18 mouse cellular contexts compared by ENCODE assay signal in the genomic region with DNA sequence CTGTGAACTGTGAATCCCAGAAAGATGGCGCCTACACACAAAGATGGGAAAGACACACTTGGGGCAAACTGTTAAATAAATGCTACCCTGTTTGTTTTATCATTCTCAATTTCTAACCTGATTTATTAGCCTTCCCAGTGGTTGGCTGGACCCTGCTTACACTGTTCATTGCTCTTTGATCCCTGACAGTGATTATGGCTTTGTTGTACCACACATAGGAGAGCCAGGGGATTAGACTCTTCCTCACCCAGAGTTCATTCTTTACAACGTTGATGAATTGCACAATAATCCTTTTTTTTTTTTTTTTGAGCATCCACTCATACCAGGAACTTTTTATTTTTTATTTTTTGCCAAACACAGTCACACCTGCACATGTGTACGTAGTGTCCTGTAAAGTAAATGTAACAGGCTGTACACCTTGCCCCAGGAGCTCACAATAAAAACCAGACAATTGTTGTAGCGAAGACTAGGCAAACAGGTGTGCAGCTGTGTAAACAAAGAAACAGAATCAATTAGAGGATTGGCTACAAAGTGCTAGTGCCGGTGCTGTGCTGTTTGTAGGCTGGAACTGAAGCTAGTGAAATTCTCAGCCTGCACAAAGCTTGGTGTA.
DNase-seq lines count a peak whose midpoint lies in the region; ATAC-seq and TF ChIP-seq lines count a peak whose summit lies in the region.
"Had no signal": no experiment of that assay in that cellular context is flagged by ENCODE, and none has a peak within 500 bp of the region (broad histone marks: within the 10 kb centered on the region; RNA-seq: fewer than 3 reads in every experiment).

No protein-coding gene starts in this region.

- no peaks in the 10 kb centered on the region for H3K9me3 ChIP-seq in lung, postnatal 0 days (ENCODE audit: low read length)
- H3K9me3 ChIP-seq in intestine, embryonic 14.5 days (ENCODE audit: control insufficient read depth, low read length): no peaks in the 10 kb centered on the region
- no peaks in the 10 kb centered on the region for H3K9me3 ChIP-seq in stomach, embryonic 14.5 days (ENCODE audit: control insufficient read depth, low read depth, low read length)
- H3K9me3 ChIP-seq: forebrain, embryonic 13.5 days; heart, embryonic 15.5 days; limb, embryonic 12.5 days; neural tube, embryonic 12.5 days had no signal

- intact Hi-C loops in gastrocnemius, adult 2 months (cut with DNase I): no loop called here
- intact Hi-C loops in gastrocnemius, postnatal 14 days (cut with DNase I; ENCODE audit: low total_unique reads): no loop called here

- DNase-seq in gastrocnemius, adult 2 months: no peak
- no peak for DNase-seq in gastrocnemius, postnatal 14 days
- DNase-seq in lung, postnatal 36 days: peak; percentile 1
- DNase-seq in lung, postnatal 0 days (ENCODE audit: low spot score): no peak
- DNase-seq in intestine, embryonic 14.5 days (ENCODE audit: low spot score): no peak
- DNase-seq in heart, adult 8-10 months (ENCODE audit: low spot score): no peak
- DNase-seq in thymus, adult 2 months: no peak
- DNase-seq: adrenal gland, postnatal 10 days; cerebellum, adult 11 months; cerebellum, postnatal 14 days; right cerebral cortex, postnatal 14 days; thymus, adult 18-20 months had no signal

- peak overlapping the region; percentile 40; the same call in 1 of the 2 replicates for H3K4me3 ChIP-seq in gastrocnemius, adult 2 months
- no peak overlapping the region for H3K4me3 ChIP-seq in lung, postnatal 0 days (ENCODE audit: low read depth, low read length)
- no peak overlapping the region for H3K4me3 ChIP-seq in intestine, embryonic 14.5 days (ENCODE audit: low read depth, low read length)
- no peak overlapping the region for H3K4me3 ChIP-seq in stomach, embryonic 14.5 days (ENCODE audit: low read depth, low read length)
- no peak overlapping the region for H3K4me3 ChIP-seq in thymus, adult 2 months (ENCODE audit: control insufficient read depth, insufficient read depth, low read length)
- H3K4me3 ChIP-seq: forebrain, embryonic 13.5 days; heart, embryonic 15.5 days; left cerebral cortex, adult 2 months; limb, embryonic 12.5 days; neural tube, embryonic 12.5 days had no signal

- H3K9ac ChIP-seq in lung, postnatal 0 days (replicated peaks; ENCODE audit: low read depth): no peak overlapping the region
- no peak overlapping the region for H3K9ac ChIP-seq in intestine, embryonic 14.5 days (ENCODE audit: low read length)
- no peak overlapping the region for H3K9ac ChIP-seq in stomach, embryonic 14.5 days (replicated peaks; ENCODE audit: low read depth, low read length)
- H3K9ac ChIP-seq: forebrain, embryonic 13.5 days; heart, embryonic 15.5 days; limb, embryonic 12.5 days; neural tube, embryonic 12.5 days had no signal

- peak overlapping the region; percentile 52; the same call in 1 of the 2 replicates for H3K27ac ChIP-seq in gastrocnemius, adult 2 months
- H3K27ac ChIP-seq in lung, postnatal 0 days (ENCODE audit: low read length): no peak overlapping the region
- H3K27ac ChIP-seq in intestine, embryonic 14.5 days (ENCODE audit: low read depth): no peak overlapping the region
- no peak overlapping the region for H3K27ac ChIP-seq in stomach, embryonic 14.5 days (ENCODE audit: low read length)
- no peak overlapping the region for H3K27ac ChIP-seq in thymus, adult 2 months (ENCODE audit: control insufficient read depth, insufficient read depth, low read length)
- H3K27ac ChIP-seq: forebrain, embryonic 13.5 days; heart, embryonic 15.5 days; left cerebral cortex, adult 2 months; limb, embryonic 12.5 days; neural tube, embryonic 12.5 days had no signal

- ATAC-seq in lung, postnatal 0 days: no peak
- ATAC-seq in intestine, embryonic 14.5 days (replicated peaks; ENCODE audit: low FRiP score, low TSS enrichment, low read depth): peak; percentile 83
- ATAC-seq in stomach, embryonic 14.5 days (ENCODE audit: insufficient number of reproducible peaks, insufficient read depth, low FRiP score, low read depth): peak; percentile 67; the same call in 1 of the 2 replicates
- ATAC-seq: forebrain, embryonic 13.5 days had no signal

- WGBS in lung, postnatal 0 days: 49% methylated on average over 5 of the region's 5 CpGs
- WGBS in intestine, embryonic 14.5 days: 58% methylated on average over 5 of the region's 5 CpGs
- WGBS in stomach, embryonic 14.5 days: 44% methylated on average over 5 of the region's 5 CpGs
- WGBS in thymus, adult 2 months: 68% methylated on average over 5 of the region's 5 CpGs

- H3K27me3 ChIP-seq in lung, postnatal 0 days (replicated peaks; ENCODE audit: insufficient read depth, low read length): no peaks in the 10 kb centered on the region
- H3K27me3 ChIP-seq in intestine, embryonic 14.5 days (replicated peaks; ENCODE audit: control insufficient read depth, insufficient read depth, low read length): no peaks in the 10 kb centered on the region
- H3K27me3 ChIP-seq in stomach, embryonic 14.5 days (ENCODE audit: control insufficient read depth, insufficient read depth, low read length): no peaks in the 10 kb centered on the region
- no peaks in the 10 kb centered on the region for H3K27me3 ChIP-seq in thymus, adult 2 months (ENCODE audit: control insufficient read depth, insufficient read depth, low read length)
- H3K27me3 ChIP-seq: forebrain, embryonic 13.5 days; heart, embryonic 15.5 days; limb, embryonic 12.5 days; neural tube, embryonic 12.5 days had no signal

- no peak for TF ChIP-seq CTCF in gastrocnemius, adult 2 months (IDR thresholded peaks at IDR 0.05)
- no peak for TF ChIP-seq CTCF in lung, postnatal 0 days (IDR thresholded peaks at IDR 0.05)
- TF ChIP-seq CTCF in thymus, adult 2 months (IDR thresholded peaks at IDR 0.05; ENCODE audit: borderline replicate concordance, control insufficient read depth, extremely low read depth, insufficient read depth, low read length, poor library complexity): no peak

- no peak overlapping the region for H3K4me2 ChIP-seq in lung, postnatal 0 days (replicated peaks; ENCODE audit: low read depth, low read length)
- no peak overlapping the region for H3K4me2 ChIP-seq in intestine, embryonic 14.5 days (ENCODE audit: low read length)
- H3K4me2 ChIP-seq in stomach, embryonic 14.5 days (replicated peaks; ENCODE audit: low read depth, low read length): no peak overlapping the region
- H3K4me2 ChIP-seq: forebrain, embryonic 13.5 days; heart, embryonic 15.5 days; limb, embryonic 12.5 days; neural tube, embryonic 12.5 days had no signal

- no peaks in the 10 kb centered on the region for H3K36me3 ChIP-seq in lung, postnatal 0 days (ENCODE audit: insufficient read depth, low read length)
- no peaks in the 10 kb centered on the region for H3K36me3 ChIP-seq in intestine, embryonic 14.5 days (ENCODE audit: control insufficient read depth, insufficient read depth, low read length)
- no peaks in the 10 kb centered on the region for H3K36me3 ChIP-seq in stomach, embryonic 14.5 days (ENCODE audit: control insufficient read depth, insufficient read depth, low read length)
- H3K36me3 ChIP-seq in thymus, adult 2 months (ENCODE audit: control insufficient read depth, insufficient read depth, low read length): no peaks in the 10 kb centered on the region
- H3K36me3 ChIP-seq: heart, embryonic 15.5 days; limb, embryonic 12.5 days; neural tube, embryonic 12.5 days had no signal

- no peaks in the 10 kb centered on the region for H3K4me1 ChIP-seq in lung, postnatal 0 days (ENCODE audit: insufficient read depth, low read depth, low read length)
- 0 out of 2 replicates have a peak, but pooled peaks cover 2% of the 10 kb centered on the region for H3K4me1 ChIP-seq in intestine, embryonic 14.5 days (replicated peaks; ENCODE audit: control insufficient read depth, insufficient read depth, low read length)
- no peaks in the 10 kb centered on the region for H3K4me1 ChIP-seq in stomach, embryonic 14.5 days (ENCODE audit: control insufficient read depth, insufficient read depth, low read length)
- H3K4me1 ChIP-seq in thymus, adult 2 months (replicated peaks; ENCODE audit: control insufficient read depth, insufficient read depth, low read length): no peaks in the 10 kb centered on the region
- H3K4me1 ChIP-seq: forebrain, embryonic 13.5 days; heart, embryonic 15.5 days; neural tube, embryonic 12.5 days had no signal

- no peak for TF ChIP-seq POLR2A in thymus, adult 2 months (IDR thresholded peaks at IDR 0.05; ENCODE audit: control insufficient read depth, extremely low read depth, insufficient read depth, low read length, poor library complexity)

- no peak for TF ChIP-seq EP300 in lung, postnatal 0 days (IDR thresholded peaks at IDR 0.05)
